Mouse (Mus musculus): ENCODE measurements around the gene Sumf1.

DNA sequence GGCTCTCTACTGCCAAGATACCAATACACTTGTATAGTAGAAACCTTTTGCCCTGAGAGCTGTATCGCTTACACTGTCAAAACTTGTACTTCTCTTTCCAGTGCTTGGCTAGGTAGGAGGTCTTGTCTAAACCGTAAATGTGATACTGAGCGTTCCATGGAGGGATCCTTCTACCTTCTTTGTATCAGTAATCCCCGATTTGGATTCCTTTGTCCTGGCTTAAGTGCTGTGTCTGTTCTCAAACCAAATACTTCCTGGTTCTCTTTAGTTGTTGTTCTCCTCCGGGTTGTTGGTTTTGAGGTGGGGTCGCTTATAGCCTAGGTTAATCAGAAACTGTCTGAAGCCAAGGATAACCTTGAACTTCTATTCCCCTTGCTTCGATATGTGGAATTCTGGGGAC is 114.4 kb downstream of the Sumf1 start:
- TF ChIP-seq CTCF (IDR thresholded peaks at IDR 0.05; ENCODE audit: extremely low read depth, insufficient read depth, insufficient read length, insufficient replicate concordance) (no peak), POLR2A (IDR thresholded peaks at IDR 0.05; ENCODE audit: low read depth, low read length) (no peak)

All from spleen, adult 2 months (tissue).